Mouse (Mus musculus) intestine, embryonic 14.5 days (tissue): ENCODE data around the gene Ms4a8a. TPM values are rescaled to one million over a fixed set of nuclear protein-coding genes. Genes with fewer than 3 reads are reported as not detected.

ENCODE experiments used
- ATAC-seq: fragments of 200-750 bp; cut with Nextera tagmentation; replicated peaks from 2 replicates; pipeline ENCODE4 v1.8.0; 2017; ENCODE audit warnings: low read depth, moderate number of reproducible peaks, moderate TSS enrichment, moderate library complexity; ENCODE audit not compliant: low FRiP score, low TSS enrichment
- DNase-seq: peaks from one replicate; pipeline ENCODE4 v3.0.0-alpha.2; 2018; ENCODE audit warnings: low spot score
- H3K27ac ChIP-seq: fragments of 300-500 bp; sonication (generic); 2 replicates; pipeline ENCODE4 v1.5.1; 2014; ENCODE audit warnings: low read depth, mild to moderate bottlenecking, control low read depth
- H3K27me3 ChIP-seq: fragments of 300-500 bp; sonication (generic); replicated peaks from 2 replicates; pipeline ENCODE4 v1.6.1; 2014; ENCODE audit warnings: low read length, control low read depth; ENCODE audit not compliant: control insufficient read depth, insufficient read depth
- H3K36me3 ChIP-seq: fragments of 300-500 bp; sonication (generic); 2 replicates; pipeline ENCODE4 v1.6.1; 2014; ENCODE audit warnings: low read length, control low read depth; ENCODE audit not compliant: control insufficient read depth, insufficient read depth
- H3K4me1 ChIP-seq: fragments of 300-500 bp; sonication (generic); replicated peaks from 2 replicates; pipeline ENCODE4 v1.6.1; 2014; ENCODE audit warnings: low read length, control low read depth, mixed read lengths; ENCODE audit not compliant: control insufficient read depth, insufficient read depth
- H3K4me2 ChIP-seq: fragments of 300-500 bp; sonication (generic); 2 replicates; pipeline ENCODE4 v1.6.1; 2014; ENCODE audit warnings: low read length
- H3K4me3 ChIP-seq: fragments of 300-500 bp; sonication (generic); 2 replicates; pipeline ENCODE4 v1.5.1; 2014; ENCODE audit warnings: low read depth, low read length, control low read depth, mixed read lengths
- H3K9ac ChIP-seq: fragments of 300-500 bp; sonication (generic); 2 replicates; pipeline ENCODE4 v1.6.1; 2014; ENCODE audit warnings: mild to moderate bottlenecking, low read length
- H3K9me3 ChIP-seq: fragments of 300-500 bp; sonication (generic); 2 replicates; pipeline ENCODE4 v1.6.1; 2016; ENCODE audit warnings: low read length, control low read depth; ENCODE audit not compliant: control insufficient read depth
- WGBS: fragments of 180-500 bp; shearing (Covaris S2); extraction: QIAGEN DNeasy Blood & Tissue Kit; methylation state at CpG from one replicate; pipeline ENCODE4 v1.1.7; 2014; 5-methylcytosine and 5-hydroxymethylcytosine counted together
- polyA plus RNA-seq: library from polyadenylated mRNA; unstranded; fragments of >200 nt; fragmentation: Nextera tagmentation; extraction: Ambion mirVana; gene quantifications from 2 replicates; pipeline ENCODE4 v1.2.1, GENCODE M21; 2014

Gene Ms4a8a
- polyA plus RNA-seq, 1 experiment from 2014 or later = 8.3 TPM

DNA sequence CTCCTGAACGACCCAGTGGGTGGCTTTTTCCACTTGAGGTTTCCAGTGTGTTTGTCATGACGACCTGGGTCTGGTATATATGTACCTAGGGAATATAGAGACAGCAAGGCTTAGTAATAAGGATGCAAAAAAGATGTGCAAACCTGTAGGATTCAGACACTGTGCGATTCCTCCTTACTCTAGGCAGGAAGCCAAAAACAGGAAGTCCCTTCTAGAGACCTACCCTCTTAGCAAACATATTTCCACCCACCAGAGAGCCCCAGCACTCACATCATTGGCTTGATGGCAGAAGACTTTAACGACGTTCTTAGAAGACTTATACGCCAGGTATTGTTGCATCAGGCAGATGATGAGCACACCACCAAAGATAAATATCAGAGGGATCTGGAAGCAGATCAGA is 32.9 kb downstream of the Ms4a8a start:
- Histone ChIP-seq H3K27ac (no peak overlapping the region), H3K4me1 (no peaks in the 10 kb centered on the region), H3K4me3 (no peak overlapping the region), H3K27me3 (no peaks in the 10 kb centered on the region), H3K9ac (no peak overlapping the region), H3K9me3 (no peaks in the 10 kb centered on the region), H3K36me3 (no peaks in the 10 kb centered on the region), H3K4me2 (no peak overlapping the region)
- DNase-seq (no peak), ATAC-seq (no peak)
- WGBS = 74% methylated on average over 6 of the region's 6 CpGs

DNA sequence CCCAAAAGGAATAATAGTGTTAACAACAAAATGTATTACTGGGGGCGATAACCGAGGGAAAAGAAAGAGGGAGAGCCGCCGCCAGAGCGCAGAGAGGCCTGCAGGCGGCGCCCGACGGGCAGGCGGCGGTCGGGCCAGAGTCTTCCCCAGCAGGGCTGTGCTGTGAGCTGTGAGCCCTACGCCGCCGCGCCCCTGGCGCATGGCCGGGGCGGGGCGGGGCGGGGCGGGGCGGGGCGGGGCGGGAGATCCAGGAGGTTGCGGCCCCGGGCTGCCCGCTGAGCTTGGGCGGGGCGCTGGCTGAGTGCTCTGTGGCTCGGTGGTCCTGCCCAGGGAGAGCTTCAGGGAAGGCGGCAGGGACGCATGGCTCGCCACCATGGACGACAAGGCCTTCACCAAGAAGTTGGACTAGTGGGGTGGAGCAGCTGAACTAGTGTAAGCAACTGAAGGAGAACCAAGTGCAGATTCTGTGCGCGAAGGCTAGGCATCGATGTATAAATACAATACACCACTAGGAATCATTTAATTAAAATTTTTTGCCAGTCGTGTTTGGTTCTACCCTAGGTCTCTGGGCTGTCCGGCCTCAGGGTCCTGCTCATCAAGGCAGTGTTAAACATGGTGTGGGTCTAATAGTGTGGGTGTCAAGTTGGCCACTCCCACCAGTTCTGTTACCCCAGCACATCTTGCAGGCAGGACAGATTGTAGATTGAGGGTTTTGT is 35.7 kb downstream of the Ms4a8a start:
- H3K4me1 ChIP-seq = no peaks in the 10 kb centered on the region
- no peak overlapping the region for H3K27ac ChIP-seq
- peak overlapping the region; percentile 30 for H3K4me3 ChIP-seq
- DNase-seq (peak; percentile 85), ATAC-seq (peak; percentile 98)
- 0 out of 2 replicates have a peak overlapping the region, but pooled peaks have one; percentile 25 for H3K9ac ChIP-seq
- H3K36me3 ChIP-seq = no peaks in the 10 kb centered on the region
- no peaks in the 10 kb centered on the region for H3K9me3 ChIP-seq
- peak overlapping the region; percentile 61 for H3K4me2 ChIP-seq
- 9% methylated on average over 27 of the region's 40 CpGs for WGBS
- H3K27me3 ChIP-seq = no peaks in the 10 kb centered on the region

DNA sequence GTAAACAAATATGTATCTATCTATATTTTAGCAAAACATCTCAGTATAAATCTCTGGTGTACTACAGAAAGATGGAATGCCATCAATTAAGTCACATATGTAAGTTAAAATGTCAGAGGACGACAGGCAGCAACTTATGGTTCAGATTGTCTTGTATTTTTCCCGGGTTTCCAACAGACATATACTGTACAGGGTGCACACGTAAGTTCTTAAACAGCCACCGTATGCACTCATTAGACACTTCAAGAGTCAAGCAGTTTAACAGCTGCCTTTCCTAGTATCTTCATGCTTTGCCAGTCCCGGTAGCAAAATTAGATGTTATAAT is 36.3 kb downstream of the Ms4a8a start:
- Histone ChIP-seq H3K4me2 (peak overlapping the region; percentile 61), H3K9ac (0 out of 2 replicates have a peak overlapping the region, but pooled peaks have one; percentile 25), H3K27me3 (no peaks in the 10 kb centered on the region), H3K36me3 (no peaks in the 10 kb centered on the region), H3K4me3 (peak overlapping the region; percentile 30), H3K27ac (no peak overlapping the region), H3K4me1 (no peaks in the 10 kb centered on the region), H3K9me3 (no peaks in the 10 kb centered on the region)
- DNase-seq (no peak), ATAC-seq (peak; percentile 69)
- 28% methylated on average over 5 of the region's 5 CpGs for WGBS

DNA sequence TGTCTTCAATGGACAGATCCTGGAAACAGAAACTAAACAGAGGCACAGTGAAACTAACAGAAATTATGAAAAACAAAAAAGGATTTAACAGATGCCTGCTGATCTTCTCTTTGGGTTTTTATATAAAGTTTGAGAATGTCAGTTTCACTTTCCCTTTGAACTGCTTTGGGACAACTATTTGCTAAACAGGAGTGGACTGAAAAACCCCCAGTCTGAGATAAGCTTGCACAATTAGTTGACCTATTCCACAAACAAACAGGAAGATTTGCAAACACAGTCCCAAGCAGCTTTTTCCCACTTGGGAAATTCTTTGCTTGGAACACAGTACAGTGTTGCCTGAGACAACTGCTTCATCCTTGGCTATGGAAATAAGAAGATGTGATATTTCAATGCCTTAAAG is 43.3 kb downstream of the Ms4a8a start:
- DNase-seq = no peak
- H3K9ac ChIP-seq = no peak overlapping the region
- H3K4me3 ChIP-seq = no peak overlapping the region
- no peak for ATAC-seq
- no peaks in the 10 kb centered on the region for H3K9me3 ChIP-seq
- no peak overlapping the region for H3K4me2 ChIP-seq
- H3K27me3 ChIP-seq = no peaks in the 10 kb centered on the region
- H3K36me3 ChIP-seq = no peaks in the 10 kb centered on the region
- no peak overlapping the region for H3K27ac ChIP-seq
- H3K4me1 ChIP-seq = no peaks in the 10 kb centered on the region

DNA sequence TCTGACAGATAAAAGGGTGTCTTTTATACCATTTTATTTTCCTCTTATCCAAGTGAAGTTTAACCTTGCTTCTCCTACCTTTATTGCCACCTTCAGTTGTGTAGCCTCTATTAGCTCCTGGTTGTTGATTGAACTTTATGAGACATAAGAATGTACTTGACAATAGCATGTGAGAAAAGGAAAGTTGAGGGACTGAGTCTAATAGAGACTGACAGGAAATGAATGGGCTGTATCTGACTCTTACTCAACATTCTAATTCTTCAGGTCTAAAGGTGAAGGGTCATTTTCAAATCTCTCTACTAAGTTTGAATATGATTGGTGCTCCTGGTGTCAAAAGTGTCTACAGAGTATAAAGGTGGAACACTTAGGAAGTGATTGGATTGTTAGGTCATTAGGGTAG is 58.5 kb downstream of the Ms4a8a start:
- Histone ChIP-seq H3K27me3 (no peaks in the 10 kb centered on the region), H3K9ac (no peak overlapping the region), H3K9me3 (no peaks in the 10 kb centered on the region), H3K4me1 (no peaks in the 10 kb centered on the region), H3K27ac (no peak overlapping the region), H3K4me2 (no peak overlapping the region), H3K4me3 (no peak overlapping the region), H3K36me3 (no peaks in the 10 kb centered on the region)
- ATAC-seq = no peak
- no peak for DNase-seq

DNA sequence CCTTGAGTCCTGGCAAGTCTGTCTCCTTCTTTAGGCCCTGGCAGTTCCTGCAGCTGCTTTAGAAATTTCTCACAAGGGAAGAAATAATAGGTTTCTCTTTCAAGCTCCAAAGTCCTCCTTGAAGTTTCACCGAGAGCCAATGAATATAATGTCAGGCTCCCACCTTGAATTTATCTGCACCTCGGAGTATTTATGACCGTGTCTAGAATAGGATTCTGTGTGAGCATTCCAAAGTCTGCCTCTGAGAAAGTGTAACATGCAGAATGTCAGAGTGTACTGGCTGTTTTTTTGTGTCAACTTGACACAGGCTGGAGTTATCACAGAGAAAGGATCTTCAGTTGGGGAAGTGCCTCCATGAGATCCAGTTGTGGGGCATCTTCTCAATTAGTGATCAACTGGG is 63.0 kb downstream of the Ms4a8a start, which contains the start of gene Ms4a18:
Ms4a18 (minus strand) TSS at position 141 of the 400 bp plus-strand sequence.
- Histone ChIP-seq H3K4me2 (0 out of 2 replicates have a peak within 1 kb of the TSS, but pooled peaks have one; percentile 11), H3K9me3 (no peaks in the 10 kb centered on the region), H3K9ac (no peak within 1 kb of the TSS), H3K27ac (peak within 1 kb of the TSS; percentile 0; the same call in 1 of the 2 replicates), H3K36me3 (no peaks in the 10 kb centered on the region), H3K4me3 (no peak within 1 kb of the TSS), H3K27me3 (no peaks in the 10 kb centered on the region), H3K4me1 (no peaks in the 10 kb centered on the region)
- DNase-seq (no peak), ATAC-seq (0 out of 2 replicates have a peak, but pooled peaks have one; percentile 65)
- 55% methylated on average over 3 of the region's 3 CpGs for WGBS

Other genes with a start within 250 kb of the Ms4a8a start
- gene Slc15a3, start 241.4 kb downstream of the Ms4a8a start, polyA plus RNA-seq = 0.39 and 0.53 TPM in 2 replicates
- 50.6 and 54.6 TPM in 2 replicates for gene Tmem132a, start 211.2 kb downstream of the Ms4a8a start, polyA plus RNA-seq
- 91.1 and 91.7 TPM in 2 replicates for gene Tmem109, start 199.1 kb downstream of the Ms4a8a start, polyA plus RNA-seq
- 45.5 TPM in 2 replicates for gene Prpf19, start 185.9 kb downstream of the Ms4a8a start, polyA plus RNA-seq
- not detected in 2 replicates for gene Zp1, start 160.5 kb downstream of the Ms4a8a start, polyA plus RNA-seq
- gene Ptgdr2, start 143.9 kb downstream of the Ms4a8a start, polyA plus RNA-seq = 0.07 TPM in 1 of 2 replicates, not detected in the other
- 29.7 and 32.4 TPM in 2 replicates for gene Ccdc86, start 131.8 kb downstream of the Ms4a8a start, polyA plus RNA-seq
- gene Ms4a10, start 106.4 kb downstream of the Ms4a8a start, polyA plus RNA-seq = 7.9 TPM in 2 replicates
- gene Ms4a15, start 87.9 kb downstream of the Ms4a8a start, polyA plus RNA-seq = 0.24 and 0.34 TPM in 2 replicates
- 15.4 and 20.8 TPM in 2 replicates for gene Ms4a18, start 63.1 kb downstream of the Ms4a8a start, polyA plus RNA-seq
- not detected in 2 replicates for gene 1700017D01Rik, start 49.8 kb upstream of the Ms4a8a start, polyA plus RNA-seq
- gene 1700025F22Rik, start 84.2 kb upstream of the Ms4a8a start, polyA plus RNA-seq = not detected in 2 replicates
- gene Ms4a13, start 115.6 kb upstream of the Ms4a8a start, polyA plus RNA-seq = not detected in 2 replicates
- 0.16 TPM in 1 of 2 replicates, not detected in the other for gene Ms4a12, start 151.3 kb upstream of the Ms4a8a start, polyA plus RNA-seq
- not detected in 2 replicates for gene Ms4a1, start 185.1 kb upstream of the Ms4a8a start, polyA plus RNA-seq
- not detected in 2 replicates for gene Ms4a5, start 202.8 kb upstream of the Ms4a8a start, polyA plus RNA-seq
- gene Ms4a14, start 233.4 kb upstream of the Ms4a8a start, polyA plus RNA-seq = 0.09 and 0.16 TPM in 2 replicates